Comparison of ENCODE assay signal across 9 mouse cellular contexts in genomic region chr6:97526092-97526491, GRCm38 (mm10).
DNase-seq lines count a peak whose midpoint lies in the region; ATAC-seq lines count a peak whose summit lies in the region.
"Had no signal": no experiment of that assay in that cellular context is flagged by ENCODE, and none has a peak within 500 bp of the region (broad histone marks: within the 10 kb centered on the region; RNA-seq: fewer than 3 reads in every experiment).

No protein-coding gene starts in this region.

- H3K4me3 ChIP-seq in hindbrain, embryonic 14.5 days (replicated peaks; ENCODE audit: low read length), result no peak overlapping the region
- H3K4me3 ChIP-seq in hindbrain, embryonic 16.5 days (ENCODE audit: low read length), result no peak overlapping the region
- no peak overlapping the region for H3K4me3 ChIP-seq in intestine, embryonic 14.5 days (ENCODE audit: low read depth, low read length)
- H3K4me3 ChIP-seq: midbrain, embryonic 12.5 days had no signal

- peak; percentile 72 for DNase-seq in hindbrain, embryonic 14.5 days (ENCODE audit: low spot score)
- DNase-seq in CD4-positive helper T cell, adult 2 months (ENCODE audit: low read depth, low spot score), result peak; percentile 67
- DNase-seq in adrenal gland, postnatal 10 days, result peak; percentile 70
- DNase-seq in embryo, embryonic 11.5 days (ENCODE audit: low read depth, low spot score), result peak; percentile 54
- DNase-seq in intestine, embryonic 14.5 days (ENCODE audit: low spot score), result peak; percentile 80
- peak; percentile 50 for DNase-seq in lung, postnatal 36 days
- peak; percentile 47 for DNase-seq in thymus, postnatal 25 days

- peaks cover 34% of the 10 kb centered on the region for H3K4me1 ChIP-seq in hindbrain, embryonic 14.5 days (replicated peaks; ENCODE audit: control insufficient read depth, insufficient read depth, low read length)
- peaks cover 11% of the 10 kb centered on the region for H3K4me1 ChIP-seq in hindbrain, embryonic 16.5 days (ENCODE audit: control insufficient read depth, insufficient read depth, low read depth, low read length)
- H3K4me1 ChIP-seq in intestine, embryonic 14.5 days (replicated peaks; ENCODE audit: control insufficient read depth, insufficient read depth, low read length), result no peaks in the 10 kb centered on the region; the same call in 1 of the 2 replicates

- no peak overlapping the region for H3K4me2 ChIP-seq in hindbrain, embryonic 14.5 days (replicated peaks)
- H3K4me2 ChIP-seq in hindbrain, embryonic 16.5 days (ENCODE audit: low read length), result no peak overlapping the region
- no peak overlapping the region for H3K4me2 ChIP-seq in intestine, embryonic 14.5 days (ENCODE audit: low read length)
- H3K4me2 ChIP-seq: midbrain, embryonic 12.5 days had no signal

- 22% methylated on average over 8 of the region's 8 CpGs for WGBS in hindbrain, embryonic 14.5 days
- 31% methylated on average over 8 of the region's 8 CpGs for WGBS in hindbrain, embryonic 16.5 days
- WGBS in intestine, embryonic 14.5 days, result 19% methylated on average over 8 of the region's 8 CpGs

- no peak overlapping the region for H3K9ac ChIP-seq in hindbrain, embryonic 14.5 days
- H3K9ac ChIP-seq in hindbrain, embryonic 16.5 days (ENCODE audit: low read depth, low read length), result no peak overlapping the region
- H3K9ac ChIP-seq in intestine, embryonic 14.5 days (ENCODE audit: low read length), result no peak overlapping the region
- H3K9ac ChIP-seq: midbrain, embryonic 12.5 days had no signal

- H3K9me3 ChIP-seq in hindbrain, embryonic 14.5 days (ENCODE audit: control insufficient read depth, low read length), result no peaks in the 10 kb centered on the region
- no peaks in the 10 kb centered on the region for H3K9me3 ChIP-seq in hindbrain, embryonic 16.5 days (ENCODE audit: control insufficient read depth, low read length)
- no peaks in the 10 kb centered on the region for H3K9me3 ChIP-seq in intestine, embryonic 14.5 days (ENCODE audit: control insufficient read depth, low read length)
- H3K9me3 ChIP-seq: midbrain, embryonic 12.5 days had no signal

- no peak for ATAC-seq in hindbrain, embryonic 14.5 days (ENCODE audit: low FRiP score)
- no peak for ATAC-seq in hindbrain, embryonic 16.5 days
- peak; percentile 48; the same call in 1 of the 2 replicates for ATAC-seq in intestine, embryonic 14.5 days (replicated peaks; ENCODE audit: low FRiP score, low TSS enrichment, low read depth)

- no peaks in the 10 kb centered on the region for H3K36me3 ChIP-seq in hindbrain, embryonic 14.5 days (replicated peaks; ENCODE audit: control insufficient read depth, insufficient read depth)
- H3K36me3 ChIP-seq in hindbrain, embryonic 16.5 days (ENCODE audit: control insufficient read depth, insufficient read depth, low read length), result no peaks in the 10 kb centered on the region
- no peaks in the 10 kb centered on the region for H3K36me3 ChIP-seq in intestine, embryonic 14.5 days (ENCODE audit: control insufficient read depth, insufficient read depth, low read length)
- H3K36me3 ChIP-seq: midbrain, embryonic 12.5 days had no signal

- no peak overlapping the region for H3K27ac ChIP-seq in hindbrain, embryonic 14.5 days
- H3K27ac ChIP-seq in hindbrain, embryonic 16.5 days (ENCODE audit: low read depth, low read length), result no peak overlapping the region
- no peak overlapping the region for H3K27ac ChIP-seq in intestine, embryonic 14.5 days (ENCODE audit: low read depth)
- H3K27ac ChIP-seq: midbrain, embryonic 12.5 days had no signal

- H3K27me3 ChIP-seq in hindbrain, embryonic 14.5 days (ENCODE audit: control insufficient read depth, insufficient read depth, low read length), result no peaks in the 10 kb centered on the region
- H3K27me3 ChIP-seq in hindbrain, embryonic 16.5 days (replicated peaks; ENCODE audit: control insufficient read depth, insufficient read depth, low read length), result no peaks in the 10 kb centered on the region; the same call in 1 of the 2 replicates
- H3K27me3 ChIP-seq in intestine, embryonic 14.5 days (replicated peaks; ENCODE audit: control insufficient read depth, insufficient read depth, low read length), result no peaks in the 10 kb centered on the region
